Mouse (Mus musculus) left cerebral cortex, adult 9 months (tissue): Measurements from ENCODE around the gene Vmn1r69.

Experiments
- DNase-seq, 2 experiments: peaks; one replicate each; pipeline ENCODE4 v3.0.0; 2022; ENCODE audit warnings: low spot score in 2 of 2

The Vmn1r69 gene

GRCm38 (mm10) chr7:10613559-10613958, at the start of gene Vmn1r69:
Vmn1r69 (minus strand) TSS chr7:10613659.
- no peak for DNase-seq

DNA sequence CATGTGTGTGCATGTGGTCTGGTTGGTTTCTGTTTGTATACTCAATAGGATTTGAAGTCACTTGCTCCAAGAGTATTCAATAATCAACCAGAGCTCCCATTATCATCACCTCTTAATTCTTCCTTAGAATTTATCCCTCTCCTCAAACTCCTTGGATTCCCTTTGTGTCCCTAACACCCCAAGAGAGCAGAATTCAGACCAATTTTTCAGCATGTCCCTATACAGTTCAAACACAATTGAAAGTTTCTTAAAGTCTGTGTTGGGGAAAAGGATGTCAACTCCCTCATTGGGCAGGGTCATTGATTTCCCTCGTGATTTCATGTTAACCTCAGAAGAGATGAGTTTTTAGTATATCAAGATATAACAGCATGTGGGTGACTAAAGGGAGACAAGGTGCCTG, 17.8 kb upstream of the Vmn1r69 start, which contains the start of gene Vmn1r70:
Vmn1r70 (plus strand) TSS at position 301 of the 400 bp plus-strand sequence.
- no peak for DNase-seq

- DNase-seq = no peak
These were observed 55.1 kb downstream of the Vmn1r69 start, which contains the start of gene Vmn1r68 for GRCm38 (mm10) chr7:10558385-10558784. Vmn1r68 (minus strand) TSS chr7:10558485.
